Mouse (Mus musculus) heart, adult 2 months (tissue): ENCODE data around the gene Mrpl23. TPM values are rescaled to one million over a fixed set of nuclear protein-coding genes. Genes with fewer than 3 reads are reported as not detected.
A peak's percentile ranks its signal among the peaks of the same experiment; 100 is the strongest.

Experiments
- DNase-seq, 2 experiments: peaks; one replicate each; pipeline ENCODE4 v3.0.0; 2021
- H3K27ac ChIP-seq: fragments of 200-600 bp; 2 replicates; pipeline ENCODE4 v1.8.1; 2022
- H3K27me3 ChIP-seq: fragments of 200-500 bp; 2 replicates; pipeline ENCODE4 v1.6.1; 2012; ENCODE audit warnings: mild to moderate bottlenecking, low read length, inconsistent platforms, mixed read lengths; ENCODE audit not compliant: control insufficient read depth, insufficient read depth
- H3K36me3 ChIP-seq: fragments of 200-500 bp; 2 replicates; pipeline ENCODE4 v1.6.1; 2012; ENCODE audit warnings: low read length, inconsistent platforms; ENCODE audit not compliant: control insufficient read depth, insufficient read depth
- H3K4me1 ChIP-seq: fragments of 200-500 bp; 2 replicates; pipeline ENCODE4 v1.6.1; 2011; ENCODE audit warnings: low read length; ENCODE audit not compliant: control insufficient read depth, insufficient read depth
- H3K4me3 ChIP-seq: fragments of 200-600 bp; 2 replicates; pipeline ENCODE4 v1.8.1; 2022
- H3K79me2 ChIP-seq: fragments of 200-500 bp; replicated peaks from 2 replicates; pipeline ENCODE4 v1.6.1; 2012; ENCODE audit warnings: mild to moderate bottlenecking, inconsistent platforms, low read length, moderate library complexity, mixed read lengths; ENCODE audit not compliant: control insufficient read depth, insufficient read depth
- H3K9ac ChIP-seq: fragments of 200-500 bp; 2 replicates; pipeline ENCODE4 v1.6.1; 2012; ENCODE audit warnings: low read depth, mild to moderate bottlenecking, control low read depth, inconsistent platforms, low read length, mixed read lengths
- CTCF ChIP-seq: fragments of 200-600 bp; IDR thresholded peaks from 2 replicates; pipeline ENCODE4 v1.8.1; 2022; ENCODE audit warnings: antibody characterized with exemption, mild to moderate bottlenecking, moderate library complexity
- EP300 ChIP-seq: fragments of 200-500 bp; IDR thresholded peaks from 2 replicates; pipeline ENCODE4 v1.6.1; 2011; ENCODE audit warnings: low read depth, low read length, control low read depth; ENCODE audit not compliant: insufficient read depth
- POLR2A ChIP-seq: fragments of 200-500 bp; IDR thresholded peaks from 2 replicates; pipeline ENCODE4 v1.6.1; 2011; ENCODE audit warnings: mild to moderate bottlenecking, low read depth, low read length, control low read depth; ENCODE audit not compliant: insufficient read depth
- WGBS: fragments of 180-500 bp; shearing (Covaris S2); methylation state at CpG from one replicate; pipeline ENCODE4 v1.1.7; 2018; 5-methylcytosine and 5-hydroxymethylcytosine counted together
- intact Hi-C: fragments of 180-260 bp; cut with DNase I; formaldehyde crosslinking; loops from one replicate; pipeline ENCODE4 v1.15.1; 2025
- long read RNA-seq: library from polyadenylated mRNA; stranded (forward); transcript quantifications from one replicate; pipeline ENCODE4 v2.0.0, GENCODE M21; 2021
- polyA plus RNA-seq: library from polyadenylated mRNA; depleted of rRNA; stranded (reverse); fragments of >200 nt; gene quantifications from 2 replicates; pipeline ENCODE4 v1.2.3, GENCODE M21; 2012; rRNA removed
- total RNA-seq, 2 experiments: library from RNA; stranded (reverse); gene quantifications; 2 replicates each; pipeline ENCODE4 v1.2.3; 2021

The Mrpl23 gene
- 1 to 10 TPM in 1 of 2 experiments, under 1 TPM in 1; 0.89 to 2.1 TPM for total RNA-seq
- 12.8 and 18.0 TPM in 2 replicates for polyA plus RNA-seq
- long read RNA-seq, transcript Mrpl23-201 (5 exons, 692 nt): major isoform, 68 of 80 reads
- long read RNA-seq, partial matches to known transcripts: 6 of 80 reads
- long read RNA-seq, other reads (novel, unspliced or antisense): 6 of 80 reads

- peak within 1 kb of the TSS; percentile 100 for H3K4me3 ChIP-seq
- H3K4me1 ChIP-seq: peaks cover 7% of the 10 kb centered on the region; the same call in 1 of the 2 replicates
- TF ChIP-seq POLR2A (no peak), CTCF (no peak), EP300 (no peak)
- intact Hi-C loops: no loop called here
- DNase-seq: no peak
- H3K79me2 ChIP-seq: no peaks in the 10 kb centered on the region
- WGBS: 6% methylated on average over 17 of the region's 17 CpGs
- peak within 1 kb of the TSS; percentile 95 for H3K27ac ChIP-seq
- no peaks in the 10 kb centered on the region for H3K27me3 ChIP-seq
- H3K36me3 ChIP-seq: no peaks in the 10 kb centered on the region
- peak within 1 kb of the TSS; percentile 84 for H3K9ac ChIP-seq
Observed at GRCm38 (mm10) chr7:142532671-142533058, at the start of gene Mrpl23. Mrpl23 (plus strand) TSS chr7:142532686.

GRCm38 (mm10) chr7:142483136-142483535 lies 49.4 kb upstream of the Mrpl23 start:
- peak; percentile 58 to 64 for DNase-seq
- H3K9ac ChIP-seq: 0 out of 2 replicates have a peak overlapping the region, but pooled peaks have one; percentile 13
- H3K27me3 ChIP-seq: no peaks in the 10 kb centered on the region
- H3K4me3 ChIP-seq: no peak overlapping the region
- no peaks in the 10 kb centered on the region for H3K36me3 ChIP-seq
- intact Hi-C loops: no loop called here
- H3K27ac ChIP-seq: peak overlapping the region; percentile 84
- H3K79me2 ChIP-seq: no peaks in the 10 kb centered on the region
- WGBS: 46% methylated on average over 11 of the region's 11 CpGs
- TF ChIP-seq CTCF: no peak
- TF ChIP-seq POLR2A: 0 out of 2 replicates have a peak, but pooled peaks have one; percentile 16
- no peak for TF ChIP-seq EP300
- peaks cover 16% of the 10 kb centered on the region for H3K4me1 ChIP-seq

- intact Hi-C loops: no loop called here
- WGBS: 34% methylated on average over 12 of the region's 12 CpGs
Observed at GRCm38 (mm10) chr7:142484780-142485179, 47.7 kb upstream of the Mrpl23 start.

GRCm38 (mm10) chr7:142486751-142487162 lies 45.7 kb upstream of the Mrpl23 start:
- Histone ChIP-seq H3K27me3 (no peaks in the 10 kb centered on the region), H3K27ac (peak overlapping the region; percentile 49), H3K4me3 (no peak overlapping the region), H3K36me3 (no peaks in the 10 kb centered on the region), H3K9ac (no peak overlapping the region), H3K79me2 (no peaks in the 10 kb centered on the region), H3K4me1 (peaks cover 16% of the 10 kb centered on the region)
- TF ChIP-seq CTCF (no peak), EP300 (no peak), POLR2A (no peak)
- intact Hi-C loops: no loop called here
- WGBS: 82% methylated on average over 8 of the region's 8 CpGs
- peak; percentile 37 to 45 for DNase-seq

More at GRCm38 (mm10) chr7:142484780-142485179, 47.7 kb upstream of the Mrpl23 start:
- Histone ChIP-seq H3K27me3 (no peaks in the 10 kb centered on the region), H3K36me3 (no peaks in the 10 kb centered on the region), H3K79me2 (no peaks in the 10 kb centered on the region), H3K27ac (peak overlapping the region; percentile 84), H3K4me1 (peaks cover 16% of the 10 kb centered on the region), H3K4me3 (no peak overlapping the region), H3K9ac (no peak overlapping the region)
- TF ChIP-seq EP300 (no peak), POLR2A (no peak), CTCF (no peak)
- DNase-seq: peak; percentile 77 to 84

GRCm38 (mm10) chr7:142487341-142487859 lies 45.1 kb upstream of the Mrpl23 start:
- intact Hi-C loops: no loop called here
- WGBS: 57% methylated on average over 9 of the region's 9 CpGs
- H3K79me2 ChIP-seq: no peaks in the 10 kb centered on the region
- no peak overlapping the region for H3K9ac ChIP-seq
- H3K36me3 ChIP-seq: no peaks in the 10 kb centered on the region
- no peaks in the 10 kb centered on the region for H3K27me3 ChIP-seq
- DNase-seq: peak; percentile 33 to 40
- peak; percentile 61 for TF ChIP-seq CTCF
- no peak for TF ChIP-seq POLR2A
- no peak for TF ChIP-seq EP300
- H3K4me1 ChIP-seq: peaks cover 12% of the 10 kb centered on the region
- H3K27ac ChIP-seq: peak overlapping the region; percentile 49
- H3K4me3 ChIP-seq: no peak overlapping the region

- Histone ChIP-seq H3K36me3 (no peaks in the 10 kb centered on the region), H3K27ac (no peak overlapping the region), H3K9ac (no peak overlapping the region), H3K27me3 (no peaks in the 10 kb centered on the region), H3K4me3 (no peak overlapping the region), H3K79me2 (no peaks in the 10 kb centered on the region), H3K4me1 (peaks cover 11% of the 10 kb centered on the region)
- TF ChIP-seq EP300 (no peak), POLR2A (no peak), CTCF (no peak)
- 85% methylated on average over 3 of the region's 3 CpGs for WGBS
- intact Hi-C loops: no loop called here
- no peak for DNase-seq
Observed at GRCm38 (mm10) chr7:142488053-142488452, 44.4 kb upstream of the Mrpl23 start.
